Mouse (Mus musculus): ENCODE measurements at regions not wholly inside any gene's neighbourhood (a gene's known extent, or its start where the extent isn't known, plus 50 kb on each side); places are given as distances from the start of the nearest gene placed in this dataset.

- DNase-seq: no peak
These were observed 581.4 kb upstream of the N6amt1 start for GRCm38 (mm10) chr16:86772586-86772985.

- no peak for DNase-seq
These were observed 585.1 kb upstream of the N6amt1 start for GRCm38 (mm10) chr16:86768912-86769311.

- DNase-seq: no peak
These were observed 585.6 kb upstream of the N6amt1 start for GRCm38 (mm10) chr16:86768355-86768754.

GRCm38 (mm10) chr16:86765974-86766373, 588.0 kb upstream of the N6amt1 start:
- no peak for DNase-seq

- no peak for DNase-seq
These were observed 612.7 kb upstream of the N6amt1 start for GRCm38 (mm10) chr16:86741236-86741635.

GRCm38 (mm10) chr16:86718982-86719771, 634.8 kb upstream of the N6amt1 start:
- DNase-seq: peak; percentile 3

- DNase-seq: no peak
These were observed 635.6 kb upstream of the N6amt1 start for GRCm38 (mm10) chr16:86718353-86718752.

- no peak for DNase-seq
These were observed 652.3 kb upstream of the N6amt1 start for GRCm38 (mm10) chr16:86701700-86702099.

GRCm38 (mm10) chr16:86694497-86694896, 659.5 kb upstream of the N6amt1 start:
- peak; percentile 42 for DNase-seq

GRCm38 (mm10) chr16:86659154-86659553, 694.8 kb upstream of the N6amt1 start:
- DNase-seq: no peak

GRCm38 (mm10) chr16:86647316-86647715, 706.7 kb upstream of the N6amt1 start:
- no peak for DNase-seq

GRCm38 (mm10) chr16:86646753-86647152, 707.2 kb upstream of the N6amt1 start:
- DNase-seq: no peak

GRCm38 (mm10) chr16:86645436-86645835, 708.5 kb upstream of the N6amt1 start:
- DNase-seq: no peak

GRCm38 (mm10) chr16:86644912-86645312, 709.1 kb upstream of the N6amt1 start:
- DNase-seq: peak; percentile 35

- peak; percentile 3 for DNase-seq
These were observed 702.5 kb upstream of the Adamts5 start for GRCm38 (mm10) chr16:86604166-86604565.

- DNase-seq: no peak
These were observed 693.4 kb upstream of the Adamts5 start for GRCm38 (mm10) chr16:86594992-86595391.

- DNase-seq: peak; percentile 53
These were observed 684.4 kb upstream of the Adamts5 start for GRCm38 (mm10) chr16:86586044-86586443.

- DNase-seq: no peak
These were observed 676.7 kb upstream of the Adamts5 start for GRCm38 (mm10) chr16:86578281-86578680.

GRCm38 (mm10) chr16:86547465-86548043, 645.9 kb upstream of the Adamts5 start:
- DNase-seq: no peak

- no peak for DNase-seq
These were observed 645.3 kb upstream of the Adamts5 start for GRCm38 (mm10) chr16:86546905-86547304.

GRCm38 (mm10) chr16:86544121-86544520, 642.5 kb upstream of the Adamts5 start:
- DNase-seq: no peak

GRCm38 (mm10) chr16:86536479-86536878, 634.9 kb upstream of the Adamts5 start:
- DNase-seq: no peak

- no peak for DNase-seq
These were observed 622.5 kb upstream of the Adamts5 start for GRCm38 (mm10) chr16:86524135-86524534.

GRCm38 (mm10) chr16:86516935-86517334, 615.3 kb upstream of the Adamts5 start:
- no peak for DNase-seq
